Mouse (Mus musculus) CD4-positive, CD25-positive, alpha-beta regulatory T cell, adult 4 months (primary cell): Measurements from ENCODE around the gene Xpot. TPM values are rescaled to one million over a fixed set of nuclear protein-coding genes. Genes with fewer than 3 reads are reported as not detected.

Source experiments
- ATAC-seq: one replicate; pipeline ENCODE4 v1.8.0; 2017
- polyA plus RNA-seq, 2 experiments: library from polyadenylated mRNA; unstranded; fragments of 100-300 nt; shearing (Covaris generic); gene quantifications; one replicate each; pipeline ENCODE4 v1.2.1; 2017

The Xpot gene
- polyA plus RNA-seq, 2 experiments from 2014 or later, result 14.3 to 20.0 TPM

DNA sequence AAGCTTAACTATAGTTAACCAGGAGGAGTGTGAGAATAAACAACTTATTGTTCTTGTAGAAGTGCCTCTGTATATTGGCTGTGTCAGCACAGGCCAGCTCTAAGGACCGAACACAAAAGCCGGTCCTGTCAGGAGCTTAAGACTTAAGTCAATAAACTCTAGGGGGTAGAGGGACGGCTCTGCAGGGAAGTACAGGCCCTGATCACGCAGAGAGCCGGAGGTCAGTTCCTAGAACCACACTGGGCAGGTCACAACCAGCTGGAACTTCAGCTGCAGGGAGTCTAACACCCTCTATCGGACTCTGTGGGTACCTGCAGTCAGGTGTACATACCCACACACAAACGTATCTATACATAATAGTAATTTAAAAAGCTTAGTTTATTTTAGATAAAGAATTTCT, 10.2 kb downstream of the Xpot start:
- ATAC-seq, result no peak

DNA sequence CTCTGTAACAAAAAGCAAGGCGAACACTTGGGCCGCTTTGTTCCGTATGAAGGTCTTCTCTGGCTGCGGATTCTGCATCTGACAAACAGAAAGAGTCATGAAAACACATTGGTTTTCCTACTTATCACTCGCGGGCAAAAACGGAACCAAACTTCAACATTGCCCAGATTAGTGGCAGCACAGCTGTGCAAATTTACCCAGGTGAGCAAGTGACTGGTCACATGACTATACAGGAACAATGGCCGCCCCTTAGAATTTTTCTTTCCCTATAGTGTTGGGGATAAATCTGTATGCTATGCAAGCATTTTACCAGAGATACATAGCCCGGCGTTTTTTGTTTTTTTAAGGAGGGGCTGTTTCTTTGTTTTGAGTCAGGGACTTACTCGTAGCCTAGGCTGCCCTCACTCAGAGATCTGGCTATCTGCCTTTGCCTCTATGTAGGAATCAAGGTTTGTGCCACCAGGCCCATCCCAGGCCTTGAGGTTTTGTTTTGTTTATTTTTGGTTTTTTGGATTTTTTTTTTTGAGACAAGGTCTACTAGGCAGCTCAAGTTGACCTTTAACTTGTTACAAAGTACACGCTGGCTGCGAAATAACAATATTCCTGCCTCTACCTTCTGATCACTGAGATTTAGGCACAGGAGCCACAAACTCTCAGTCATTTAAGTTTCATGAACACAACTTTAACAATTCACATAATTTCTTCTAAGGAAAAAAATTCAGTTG, 10.8 kb downstream of the Xpot start:
- ATAC-seq, result no peak

DNA sequence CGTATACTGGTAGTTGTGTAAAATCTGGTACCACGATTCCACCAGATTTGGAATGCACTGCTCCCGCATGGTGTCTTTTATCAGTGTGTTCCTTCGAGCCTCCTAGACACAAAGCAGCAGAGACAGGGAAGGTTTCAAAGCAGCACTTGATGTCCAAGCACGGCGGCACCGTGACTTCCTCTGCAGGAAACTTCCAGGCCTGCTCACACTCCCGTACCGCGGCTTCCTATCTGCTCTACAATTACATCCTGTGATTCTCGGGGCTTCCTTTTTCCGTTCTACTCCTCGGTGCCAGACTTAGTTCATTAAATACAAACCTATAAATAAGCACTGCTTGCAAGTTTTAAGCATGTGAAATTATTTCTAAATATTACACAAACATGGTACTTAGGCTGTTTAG, 12.6 kb downstream of the Xpot start:
- no peak for ATAC-seq

DNA sequence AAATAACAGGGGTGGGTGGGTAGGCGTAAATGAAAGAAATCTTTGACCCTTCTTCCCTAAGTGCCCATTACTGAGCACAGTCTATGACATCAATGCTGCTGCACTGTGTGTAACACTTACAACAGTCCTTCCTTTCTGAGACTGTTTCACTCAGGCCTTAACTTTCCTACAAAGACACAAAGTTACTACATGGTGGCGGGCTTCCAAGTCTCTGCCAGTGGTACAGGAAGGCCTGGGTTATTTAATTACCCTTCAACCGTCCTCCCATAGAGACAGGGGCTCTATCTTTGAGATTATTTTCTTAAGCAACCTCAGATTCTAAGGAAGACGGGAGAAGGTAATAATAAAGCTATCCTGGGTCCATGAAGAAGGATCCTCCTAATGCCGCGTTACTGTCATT, 13.7 kb downstream of the Xpot start:
- ATAC-seq, result no peak

DNA sequence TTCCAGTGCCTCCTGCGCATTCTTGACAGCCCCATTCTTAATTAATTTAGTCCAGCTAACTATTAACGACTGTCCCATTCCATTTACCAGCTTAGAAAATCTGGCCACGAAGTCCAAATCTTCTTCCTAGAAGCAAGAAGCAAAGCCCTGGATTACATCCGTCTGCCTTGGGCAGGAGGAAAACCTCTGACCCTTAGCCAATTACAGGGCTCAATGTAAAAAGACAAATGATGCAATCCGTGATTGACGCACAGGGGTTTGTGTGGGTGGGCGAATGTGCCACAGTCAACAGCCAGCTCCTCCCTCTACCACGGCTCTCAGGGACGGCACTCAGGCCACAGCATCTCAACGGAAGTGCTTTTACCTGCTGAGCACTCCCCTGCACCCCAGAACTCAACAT, 14.5 kb downstream of the Xpot start:
- no peak for ATAC-seq

DNA sequence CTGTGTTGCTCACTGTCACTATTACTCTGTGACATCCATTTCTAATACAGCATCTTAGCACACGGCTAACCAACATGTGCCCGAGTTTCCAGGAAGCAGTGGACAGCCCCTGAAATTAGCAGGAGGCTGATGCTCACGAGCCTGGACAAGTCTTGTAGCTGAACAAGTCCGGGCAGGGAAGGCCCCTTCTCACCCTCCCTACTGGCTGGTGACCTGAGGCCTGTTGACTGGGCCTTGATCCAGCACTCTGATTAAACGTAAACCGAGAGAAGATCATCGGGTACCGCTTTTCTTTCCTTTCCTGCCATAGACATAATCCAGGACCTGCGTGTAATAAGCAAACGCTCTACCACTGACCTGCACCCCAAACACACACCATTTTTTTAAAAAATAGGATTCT, 18.0 kb downstream of the Xpot start:
- no peak for ATAC-seq

DNA sequence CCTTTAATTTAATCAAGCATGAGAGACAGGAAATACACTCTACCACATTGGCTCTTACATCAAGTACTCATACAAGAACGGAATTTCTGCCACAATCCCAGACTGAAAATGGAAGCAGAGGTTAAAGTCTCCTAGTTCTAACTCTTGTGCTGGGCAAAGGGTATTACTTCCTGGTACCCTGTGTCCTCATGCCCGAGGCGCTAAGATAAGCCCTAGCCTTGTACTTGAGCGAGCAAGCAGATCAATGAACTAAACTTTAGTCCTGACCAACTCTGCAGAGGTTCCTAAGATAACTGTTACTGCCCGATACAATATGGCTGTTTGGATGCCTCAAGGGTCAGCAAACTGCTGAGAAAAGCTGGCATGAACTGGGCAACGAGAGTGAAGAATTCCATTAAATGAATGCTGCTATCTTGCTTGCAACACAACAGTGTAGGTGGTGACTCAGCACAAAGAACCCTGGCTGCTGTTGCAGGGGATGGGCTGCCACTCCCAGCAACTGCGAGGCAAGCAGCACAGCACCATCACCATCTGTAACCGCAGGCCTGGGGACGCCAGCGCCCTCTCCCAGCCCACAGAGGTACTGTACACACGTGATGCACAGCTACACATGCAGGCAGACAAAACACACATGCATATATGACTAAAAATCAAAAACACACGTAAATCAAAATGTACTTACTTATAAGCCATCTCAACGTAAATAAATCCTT, 21.3 kb downstream of the Xpot start:
- ATAC-seq, result no peak

DNA sequence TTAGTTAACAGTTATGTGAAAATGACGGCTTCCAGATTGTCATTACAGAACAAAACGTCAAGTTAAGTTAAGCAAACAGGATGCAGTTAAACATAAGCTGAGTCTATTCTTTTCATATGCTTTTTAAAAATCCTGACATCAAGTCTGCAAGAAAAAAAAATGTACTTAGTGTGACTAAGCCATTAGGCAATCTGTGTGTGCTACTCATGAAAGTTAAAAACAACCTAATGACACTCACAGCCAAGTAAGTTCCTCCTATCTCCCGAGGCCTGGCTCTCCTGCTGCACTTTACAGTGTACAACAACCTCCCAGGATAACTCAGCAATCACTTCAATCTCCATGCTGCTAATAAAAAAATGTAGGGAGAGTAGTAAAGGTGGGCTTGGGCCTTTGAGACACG, 22.6 kb downstream of the Xpot start:
- ATAC-seq, result no peak

DNA sequence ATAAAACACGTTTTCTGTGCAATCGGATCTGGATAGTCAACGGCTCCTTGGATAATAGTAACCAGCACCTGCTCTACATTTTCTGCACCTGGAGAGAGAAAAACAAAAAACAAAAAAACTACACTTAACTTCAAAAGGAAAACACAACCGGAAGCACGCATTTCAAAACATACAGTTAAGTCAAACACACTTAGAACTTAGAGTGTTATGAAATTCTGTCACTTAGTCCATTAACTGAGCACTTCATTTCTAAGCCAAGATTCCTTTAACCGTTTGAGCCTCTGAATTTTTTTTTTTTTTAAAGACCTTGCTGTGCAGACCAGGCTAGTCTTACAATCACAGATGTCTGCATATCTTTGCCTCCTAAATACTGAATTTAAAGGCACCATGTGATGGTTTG, 24.9 kb downstream of the Xpot start:
- no peak for ATAC-seq

DNA sequence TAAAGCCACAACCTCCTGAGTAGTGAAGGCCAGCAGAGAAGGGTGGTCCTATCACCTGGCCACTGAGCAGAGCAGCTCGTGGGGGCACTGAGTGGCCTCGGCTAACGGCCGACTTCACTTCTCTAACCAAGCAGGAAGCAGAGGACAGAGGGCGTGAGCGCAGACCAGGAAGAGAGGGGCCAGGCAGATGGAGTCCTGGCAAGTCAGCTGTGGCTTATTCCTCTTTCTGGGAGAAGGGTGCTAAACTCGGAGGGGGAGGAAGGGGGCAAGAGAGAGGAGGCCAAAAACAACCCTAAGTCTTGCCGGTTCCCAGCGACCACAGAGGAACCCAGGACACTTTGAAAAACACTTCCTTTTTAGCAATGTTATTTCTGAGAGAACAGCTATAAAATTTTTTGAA, 29.6 kb downstream of the Xpot start:
- no peak for ATAC-seq

DNA sequence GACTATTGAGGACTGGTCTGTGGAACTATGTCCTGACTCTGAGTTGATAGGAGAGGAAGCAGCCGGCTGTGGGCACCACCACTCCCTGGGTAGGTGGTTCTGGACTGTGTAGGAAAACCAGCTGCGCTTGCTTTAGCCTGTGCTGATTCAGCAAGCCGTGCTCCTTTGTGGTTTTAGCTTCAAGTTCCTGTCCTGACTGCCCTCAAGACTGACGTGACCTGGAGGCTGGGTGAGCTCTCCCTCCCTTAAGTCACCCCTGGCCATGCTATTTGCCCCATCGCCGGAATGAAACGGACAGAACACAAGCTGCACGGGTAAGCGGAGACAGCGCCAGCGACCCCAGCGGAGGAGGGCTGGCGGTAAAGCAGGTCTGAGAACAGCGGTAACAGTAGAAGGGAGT, 35.0 kb downstream of the Xpot start:
- ATAC-seq, result no peak

DNA sequence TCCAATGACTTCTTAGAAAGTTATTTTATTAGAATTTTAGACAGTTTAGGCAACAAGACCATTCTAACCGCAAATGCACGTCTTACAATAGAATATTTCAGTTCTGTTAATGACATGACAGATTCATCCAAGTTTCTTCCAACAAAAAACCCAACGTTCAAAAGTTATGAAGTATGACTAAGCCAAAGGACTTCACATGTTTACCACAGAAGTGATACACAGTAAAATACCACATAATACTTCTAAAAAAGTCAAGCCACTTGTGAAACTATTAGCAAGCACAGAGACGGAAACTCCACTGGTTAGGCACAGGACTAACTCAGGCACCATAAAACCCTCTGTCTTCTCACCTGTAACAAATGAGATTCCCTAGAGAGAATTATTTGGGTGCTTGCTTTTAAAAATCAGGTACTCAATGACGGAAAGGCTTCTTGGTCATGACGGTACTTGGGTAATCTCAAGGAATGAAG, 38.7 kb downstream of the Xpot start:
- ATAC-seq, result peak; percentile 11

DNA sequence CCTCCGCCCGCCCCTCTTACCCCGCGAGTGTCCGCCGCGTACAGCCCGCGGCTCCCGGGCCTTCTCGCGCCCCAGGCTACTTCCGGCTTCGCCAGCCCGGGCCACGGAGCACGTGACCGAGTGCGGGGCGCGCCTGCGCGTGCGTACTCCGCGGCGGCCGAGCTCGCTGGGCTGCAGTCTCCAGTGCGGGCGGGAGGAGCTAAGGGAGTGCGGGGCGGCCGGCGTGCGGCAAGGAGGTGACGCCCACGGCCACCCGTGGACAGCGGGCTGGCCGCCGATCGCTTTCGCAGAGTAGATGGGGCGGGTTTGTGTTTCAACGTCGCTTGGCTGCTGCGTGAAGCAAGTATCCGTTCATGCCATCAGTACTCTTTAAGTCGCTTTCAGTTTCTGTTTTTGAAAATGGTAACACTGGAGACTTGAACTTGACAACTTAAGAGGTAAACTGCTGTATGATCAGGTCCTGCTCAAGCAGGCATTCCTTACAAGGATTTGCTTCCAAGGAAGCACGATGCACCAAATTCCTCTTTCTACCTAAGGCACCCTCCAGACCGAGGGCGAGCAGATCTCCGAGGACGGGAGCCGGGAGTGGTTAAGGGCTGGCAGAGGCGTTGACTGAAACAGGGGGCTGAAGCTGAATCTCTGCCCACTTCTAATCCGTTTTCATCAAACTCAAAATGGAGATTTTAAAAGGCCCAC, 39.3 kb downstream of the Xpot start, which contains the start of gene Tbk1:
TSS of gene Tbk1 (minus strand) at position 113 of the 696 bp plus-strand sequence.
- peak; percentile 85 for ATAC-seq

DNA sequence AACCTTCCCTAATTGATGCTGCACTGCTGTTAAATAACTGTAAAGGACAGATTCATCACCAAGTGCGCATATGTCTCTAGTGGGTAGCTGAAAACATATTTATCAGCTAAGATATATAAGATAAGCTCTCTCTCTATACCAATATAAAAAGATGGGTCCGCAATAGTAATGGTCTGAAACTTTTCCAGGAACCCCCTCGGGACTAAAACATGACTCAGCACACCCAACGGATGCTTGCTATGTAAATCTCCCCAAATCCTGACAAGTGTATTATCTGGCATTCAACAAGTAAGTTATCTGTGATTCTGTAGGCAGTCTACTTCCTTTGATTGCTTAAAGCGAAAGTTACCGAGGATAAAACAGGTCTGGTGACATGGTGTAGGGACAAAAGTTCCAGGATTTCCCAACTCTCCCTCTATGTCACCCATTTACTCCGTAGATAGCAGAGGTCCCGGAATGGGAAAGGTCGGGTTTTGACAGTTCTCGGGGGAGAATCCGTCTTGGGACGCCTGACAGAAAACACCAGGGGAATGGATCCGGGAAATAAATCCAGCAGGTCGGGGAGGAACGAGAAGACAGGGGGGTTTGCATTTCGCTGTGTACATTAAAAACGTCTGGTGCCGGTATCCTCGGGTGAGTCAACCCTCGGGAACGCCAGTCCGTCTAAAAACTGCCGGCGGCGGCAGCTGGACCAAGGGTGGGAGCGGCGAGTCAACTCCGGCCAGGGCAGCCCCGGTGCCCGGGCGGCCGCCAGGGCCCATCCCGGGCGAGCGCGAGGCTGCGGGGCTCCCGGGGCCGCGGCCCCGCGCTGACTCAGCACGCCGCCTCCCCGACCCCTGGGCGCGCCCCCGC, 40.1 kb downstream of the Xpot start:
- peak; percentile 20 for ATAC-seq

DNA sequence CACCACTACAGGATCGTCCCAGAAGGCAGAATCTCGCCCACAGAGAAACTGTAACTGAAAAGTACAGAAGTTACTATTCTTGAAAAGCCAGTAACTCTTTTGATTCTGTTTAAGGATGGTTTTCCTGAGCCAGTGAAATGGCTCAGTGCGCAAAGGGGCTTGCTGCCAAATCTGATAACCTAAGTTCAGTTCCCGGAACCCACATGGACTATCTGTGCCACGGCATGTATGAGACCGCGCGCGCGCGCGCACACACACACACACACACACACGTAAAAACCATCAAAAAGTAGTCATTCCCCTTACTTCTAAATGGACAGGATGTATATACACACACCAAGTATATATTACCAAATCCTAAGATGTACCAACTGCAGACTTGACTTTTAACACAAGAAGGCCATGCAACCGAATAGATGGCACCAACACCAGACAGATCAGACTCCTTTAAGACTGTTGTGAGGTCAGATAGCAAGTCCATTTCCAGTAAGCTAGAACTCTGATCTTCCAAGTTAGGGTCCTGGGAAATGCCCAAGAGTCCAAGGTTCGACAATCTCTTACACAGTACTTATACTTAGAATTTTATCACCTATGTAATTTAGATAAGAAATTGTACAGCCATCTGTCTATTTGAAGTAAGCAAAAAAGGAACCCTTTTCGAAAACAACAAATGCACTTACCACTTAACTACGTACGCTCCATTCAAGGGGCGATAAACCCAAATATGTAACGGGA, 40.9 kb downstream of the Xpot start:
- ATAC-seq, result no peak

DNA sequence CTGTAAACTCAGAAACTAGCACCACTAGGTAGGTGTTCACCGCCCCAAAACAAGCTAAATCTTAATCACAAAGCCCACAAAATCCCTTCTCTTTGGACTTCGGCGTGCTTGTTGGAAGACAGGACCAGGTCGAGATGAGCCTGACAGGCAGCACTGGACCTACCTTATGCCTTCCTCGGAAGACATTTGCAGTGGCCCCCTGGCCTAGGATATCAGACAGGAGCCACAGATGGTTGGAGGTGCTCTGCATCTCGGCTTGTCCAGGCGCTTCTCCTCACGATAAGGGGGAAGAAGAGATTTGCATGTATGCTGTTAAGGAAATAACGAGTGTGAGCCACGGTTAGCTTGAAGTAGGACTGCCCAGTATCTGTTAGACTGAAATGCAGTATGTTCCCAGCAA, 42.1 kb downstream of the Xpot start:
- ATAC-seq, result no peak

DNA sequence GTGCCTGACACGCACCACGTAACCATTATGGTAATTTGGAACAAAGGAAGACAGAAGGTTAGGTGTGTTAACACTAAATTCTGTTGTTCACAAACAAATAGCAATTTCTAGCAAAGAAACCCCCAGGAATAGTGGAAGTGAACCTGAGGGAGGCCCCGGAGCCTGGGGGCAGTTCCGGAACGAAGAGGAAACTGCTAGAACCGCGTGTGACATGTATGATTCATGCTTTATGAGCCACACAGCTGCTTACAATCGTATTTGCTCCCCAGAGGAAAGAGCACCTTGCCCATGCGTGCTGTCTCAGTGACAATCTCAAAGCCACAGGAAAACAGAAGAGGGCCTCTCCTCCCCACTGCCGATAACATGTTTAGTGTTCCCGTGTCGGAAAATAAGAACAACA, 43.1 kb downstream of the Xpot start:
- ATAC-seq, result no peak

DNA sequence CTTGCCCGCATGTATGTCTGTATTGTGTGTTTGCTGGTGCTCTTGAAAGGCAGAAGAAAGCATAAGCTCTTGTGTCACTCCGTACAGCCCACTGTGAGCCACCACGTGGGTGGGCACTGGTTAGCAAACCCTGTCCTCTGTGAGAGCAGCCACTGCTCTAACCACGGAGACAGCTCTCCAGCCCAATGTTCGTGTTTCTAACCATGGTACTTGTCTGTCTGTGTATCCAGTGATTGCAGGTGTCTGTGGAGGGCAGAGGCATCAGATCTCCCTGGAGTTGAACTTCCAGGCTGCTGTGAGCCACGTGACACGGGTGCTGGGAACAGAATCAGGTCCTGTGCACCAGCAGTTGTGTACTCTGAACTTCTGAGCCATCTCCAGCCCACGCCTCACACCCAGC, 43.8 kb downstream of the Xpot start:
- no peak for ATAC-seq

DNA sequence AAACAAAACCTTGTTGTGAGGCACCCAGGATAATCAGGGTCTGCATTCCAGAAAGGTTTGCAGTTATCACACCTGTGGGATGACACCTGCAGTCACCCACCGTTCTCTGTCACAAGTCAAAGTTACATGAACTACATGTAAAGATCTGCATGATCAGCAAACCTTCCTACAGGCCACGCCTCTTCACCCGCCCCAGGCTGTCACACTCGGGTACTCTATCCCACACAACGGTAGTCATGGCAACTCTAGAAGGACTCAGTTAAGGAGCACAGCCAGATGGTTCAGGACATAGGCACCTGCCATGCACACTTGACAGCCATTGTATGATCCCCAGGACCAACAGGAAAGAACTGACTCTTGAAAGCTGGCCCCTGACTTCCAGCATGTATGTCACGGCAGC, 44.7 kb downstream of the Xpot start:
- ATAC-seq, result no peak

DNA sequence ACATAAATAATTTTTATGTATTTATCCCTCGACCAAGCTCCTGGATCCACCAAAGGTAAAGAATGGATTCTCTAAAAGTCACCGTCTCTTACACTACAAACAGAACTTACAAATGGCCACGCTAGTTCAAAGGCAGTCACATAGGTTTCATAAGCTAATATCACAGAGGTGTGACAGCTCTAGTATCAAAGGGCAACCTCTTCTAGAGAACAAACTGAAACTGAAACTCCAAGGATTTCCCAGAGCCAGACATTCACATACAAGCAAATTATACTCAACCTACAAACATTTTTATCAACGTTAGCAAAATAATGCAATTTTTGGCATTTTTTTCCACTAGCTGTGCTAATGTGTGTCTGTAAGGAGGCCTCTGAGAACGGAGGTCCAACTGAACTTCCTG, 45.8 kb downstream of the Xpot start:
- peak; percentile 62 for ATAC-seq

DNA sequence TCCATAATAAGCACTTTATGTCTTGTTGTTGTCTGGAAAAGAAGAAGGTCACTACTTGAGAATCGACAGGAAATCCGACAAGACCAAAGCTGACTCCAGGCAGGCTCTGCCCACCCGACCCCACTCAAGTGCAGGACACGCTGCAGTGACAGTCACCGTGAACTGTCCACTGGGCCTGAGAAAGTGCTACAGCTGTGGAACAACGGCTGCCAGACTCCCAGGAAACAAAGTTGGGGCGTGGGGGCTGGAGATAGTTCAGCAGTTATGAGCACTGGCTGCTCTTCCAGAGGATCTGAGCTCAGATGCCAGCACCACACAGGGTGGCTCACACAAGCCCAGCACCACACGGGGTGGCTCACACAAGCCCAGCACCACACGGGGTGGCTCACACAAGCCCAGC, 49.8 kb downstream of the Xpot start:
- ATAC-seq, result no peak

DNA sequence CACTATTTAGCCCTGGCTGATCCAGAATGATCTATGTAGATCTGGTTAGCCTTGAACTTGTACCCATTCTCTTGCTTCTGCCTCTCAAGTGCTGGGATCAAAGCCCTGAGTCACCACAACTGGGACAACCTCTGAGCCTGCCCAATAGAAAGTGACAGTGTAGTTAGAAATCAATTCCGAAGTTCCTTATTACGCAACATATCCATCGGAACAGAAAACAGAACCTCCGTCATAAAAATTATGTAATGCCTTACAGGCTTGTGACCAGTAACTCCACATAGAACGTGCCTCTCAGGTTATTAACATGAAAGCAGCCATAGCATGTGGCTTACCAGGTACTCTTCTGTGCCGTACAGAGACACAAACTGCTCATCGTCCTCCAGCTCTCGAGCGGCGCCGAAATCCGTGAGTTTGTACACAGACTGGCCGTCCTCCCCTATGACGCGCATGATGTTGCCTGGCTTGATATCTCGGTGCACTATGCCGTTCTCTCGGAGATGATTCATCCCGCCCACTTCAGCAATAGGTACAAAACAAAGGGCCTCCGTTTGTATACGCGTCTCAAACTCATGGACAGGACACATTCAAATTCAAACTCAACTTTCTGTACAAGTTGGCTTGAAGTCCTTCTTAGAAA, 54.5 kb downstream of the Xpot start:
- no peak for ATAC-seq
